Mouse (Mus musculus): ENCODE measurements around the gene Pigt. TPM values are rescaled to one million over a fixed set of nuclear protein-coding genes. Genes with fewer than 3 reads are reported as not detected.

Pigt gene
- polyA plus RNA-seq (2012; rRNA removed) = 21.7 and 26.5 TPM in 2 replicates
- polyA plus RNA-seq (2014; fragmentation: Nextera tagmentation; extraction: Ambion mirVana) = 25.6 and 28.5 TPM in 2 replicates

DNA sequence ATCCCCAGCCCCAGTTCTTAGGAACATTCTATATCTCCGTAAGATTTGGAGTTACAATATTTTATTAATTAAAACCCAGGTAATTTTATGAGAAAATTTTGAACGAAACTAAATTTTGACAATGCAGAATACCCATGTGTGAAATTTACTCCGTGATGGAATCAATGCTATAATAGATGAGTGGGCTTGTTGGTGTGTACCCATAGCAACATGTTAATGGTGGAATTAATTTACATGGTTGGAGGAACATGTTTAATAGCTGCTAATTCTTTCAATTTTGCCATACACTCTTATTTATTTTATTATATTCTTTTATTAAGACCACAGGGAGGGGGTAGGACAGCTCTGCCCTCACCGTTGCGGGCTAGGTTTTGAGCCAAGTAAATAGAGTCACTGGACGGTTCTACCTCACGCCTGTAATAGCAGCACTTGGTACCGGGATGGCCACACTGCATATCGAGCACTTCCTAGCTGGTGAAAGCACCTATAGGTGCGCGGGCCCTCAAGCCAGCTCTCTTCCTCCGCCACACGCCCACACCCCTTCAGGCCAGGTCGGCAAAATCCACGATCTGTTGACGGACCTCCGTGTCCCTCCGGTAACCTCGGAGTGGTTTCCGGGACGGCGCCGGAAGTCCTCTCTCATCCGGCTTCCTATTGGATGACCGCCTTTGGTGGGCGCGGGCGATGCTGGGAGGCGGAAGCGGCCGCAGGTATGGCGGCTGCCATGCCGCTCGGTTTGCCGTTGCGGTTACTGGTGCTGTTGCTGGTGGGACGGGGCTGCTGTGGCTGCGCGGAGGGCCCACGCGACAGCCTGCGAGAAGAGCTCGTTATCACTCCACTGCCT is at the start of gene Pigt:
TSS of gene Pigt (plus strand) at position 674 of the 844 bp plus-strand sequence.
- no peak within 1 kb of the TSS for H3K27ac ChIP-seq

DNA sequence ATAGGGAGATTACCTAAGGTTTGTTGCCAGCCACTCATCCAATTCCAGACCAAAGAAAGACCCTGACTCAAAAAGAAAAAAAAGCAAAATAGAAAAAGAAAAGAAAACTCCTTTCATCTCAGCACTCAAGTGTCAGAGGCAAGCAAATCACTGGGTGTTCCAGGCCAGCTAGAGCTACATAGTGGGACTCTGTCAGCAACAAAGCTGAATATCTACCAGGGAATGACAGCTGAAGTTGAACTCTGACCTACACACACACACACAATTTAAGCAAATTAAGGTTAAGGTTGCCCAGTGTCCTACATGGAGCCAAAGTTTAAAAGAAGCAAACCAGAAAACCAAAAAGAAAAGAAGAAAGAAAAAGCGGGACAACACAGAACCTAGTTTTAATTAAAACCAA is 49.2 kb upstream of the Pigt start:
- no peak for DNase-seq (ENCODE audit: low read depth in 3 of 3, low spot score in 3 of 3)

More for the DNA sequence above, at the start of gene Pigt:
- Histone ChIP-seq H3K9ac (replicated peaks) (peak within 1 kb of the TSS; percentile 67), H3K4me3 (ENCODE audit: insufficient read depth in 1 of 2, low read depth in 2 of 2, low read length in 2 of 2) (peak within 1 kb of the TSS; percentile 81 to 82), H3K9me3 (ENCODE audit: control insufficient read depth, low read length) (no peaks in the 10 kb centered on the region), H3K4me2 (ENCODE audit: low read depth) (peak within 1 kb of the TSS; percentile 98), H3K4me1 (replicated peaks; ENCODE audit: control insufficient read depth in 2 of 2, insufficient read depth in 2 of 2, low read length in 1 of 2) (peaks cover 7 to 10% of the 10 kb centered on the region in 2 experiments), H3K27me3 (ENCODE audit: control insufficient read depth, insufficient read depth, low read length) (no peaks in the 10 kb centered on the region), H3K36me3 (replicated peaks; ENCODE audit: control insufficient read depth, insufficient read depth, low read depth) (no peaks in the 10 kb centered on the region; the same call in 1 of the 2 replicates)
- DNase-seq (ENCODE audit: low read depth in 3 of 3, low spot score in 3 of 3) = peak; percentile 68 to 73 (median 71)
- TF ChIP-seq CTCF (IDR thresholded peaks at IDR 0.05; ENCODE audit: low read depth) (no peak), EP300 (IDR thresholded peaks at IDR 0.05; ENCODE audit: low read depth) (no peak)
- WGBS (ENCODE audit: insufficient replicate concordance) = 4% methylated on average over 43 of the region's 43 CpGs
- ATAC-seq (ENCODE audit: insufficient read depth) = peak; percentile 90

GRCm38 (mm10) chr2:164448921-164449320 is 48.4 kb upstream of the Pigt start:
- H3K4me3 ChIP-seq (ENCODE audit: insufficient read depth in 1 of 2, low read depth in 2 of 2, low read length in 2 of 2) = no peak overlapping the region
- 60% methylated on average over 5 of the region's 5 CpGs for WGBS (ENCODE audit: insufficient replicate concordance)
- H3K27me3 ChIP-seq (ENCODE audit: control insufficient read depth, insufficient read depth, low read length) = peaks cover 6% of the 10 kb centered on the region
- H3K4me1 ChIP-seq (replicated peaks; ENCODE audit: control insufficient read depth in 2 of 2, insufficient read depth in 2 of 2, low read length in 1 of 2) = peaks cover 0 to under 1% of the 10 kb centered on the region in 2 experiments; a peak in 2 of 4 replicates
- DNase-seq (ENCODE audit: low read depth in 3 of 3, low spot score in 3 of 3) (no peak), ATAC-seq (ENCODE audit: insufficient read depth) (no peak)
- TF ChIP-seq EP300 (IDR thresholded peaks at IDR 0.05; ENCODE audit: low read depth) (no peak), CTCF (IDR thresholded peaks at IDR 0.05; ENCODE audit: low read depth) (no peak)
- no peak overlapping the region for H3K27ac ChIP-seq
- no peak overlapping the region for H3K4me2 ChIP-seq (ENCODE audit: low read depth)
- H3K9me3 ChIP-seq (ENCODE audit: control insufficient read depth, low read length) = no peaks in the 10 kb centered on the region
- no peak overlapping the region for H3K9ac ChIP-seq (replicated peaks)
- no peaks in the 10 kb centered on the region for H3K36me3 ChIP-seq (replicated peaks; ENCODE audit: control insufficient read depth, insufficient read depth, low read depth)

More for the DNA sequence above, 49.2 kb upstream of the Pigt start:
- no peak overlapping the region for H3K9ac ChIP-seq (replicated peaks)
- peaks cover 14% of the 10 kb centered on the region for H3K27me3 ChIP-seq (ENCODE audit: control insufficient read depth, insufficient read depth, low read length)
- H3K4me3 ChIP-seq (ENCODE audit: insufficient read depth in 1 of 2, low read depth in 2 of 2, low read length in 2 of 2) = no peak overlapping the region
- peaks cover 0 to 4% of the 10 kb centered on the region in 2 experiments; a peak in 1 of 4 replicates for H3K4me1 ChIP-seq (replicated peaks; ENCODE audit: control insufficient read depth in 2 of 2, insufficient read depth in 2 of 2, low read length in 1 of 2)
- 77% methylated on average over 1 of the region's 1 CpGs for WGBS (ENCODE audit: insufficient replicate concordance)
- TF ChIP-seq EP300 (IDR thresholded peaks at IDR 0.05; ENCODE audit: low read depth) = no peak
- no peak for TF ChIP-seq CTCF (IDR thresholded peaks at IDR 0.05; ENCODE audit: low read depth)
- H3K36me3 ChIP-seq (replicated peaks; ENCODE audit: control insufficient read depth, insufficient read depth, low read depth) = no peaks in the 10 kb centered on the region
- no peaks in the 10 kb centered on the region for H3K9me3 ChIP-seq (ENCODE audit: control insufficient read depth, low read length)
- no peak overlapping the region for H3K4me2 ChIP-seq (ENCODE audit: low read depth)
- no peak overlapping the region for H3K27ac ChIP-seq
- no peak for ATAC-seq (ENCODE audit: insufficient read depth)

- no peak for ATAC-seq (ENCODE audit: insufficient read depth)
- WGBS (ENCODE audit: insufficient replicate concordance) = 67% methylated on average over 14 of the region's 14 CpGs
- no peak overlapping the region for H3K4me3 ChIP-seq (ENCODE audit: insufficient read depth in 1 of 2, low read depth in 2 of 2, low read length in 2 of 2)
Measured at GRCm38 (mm10) chr2:164449341-164450042, 47.8 kb upstream of the Pigt start.

More at GRCm38 (mm10) chr2:164449341-164450042, 47.8 kb upstream of the Pigt start:
- Histone ChIP-seq H3K27ac (no peak overlapping the region), H3K9ac (replicated peaks) (no peak overlapping the region), H3K9me3 (ENCODE audit: control insufficient read depth, low read length) (no peaks in the 10 kb centered on the region), H3K4me1 (replicated peaks; ENCODE audit: control insufficient read depth in 2 of 2, insufficient read depth in 2 of 2, low read length in 1 of 2) (peaks cover 0 to 3% of the 10 kb centered on the region in 2 experiments; a peak in 2 of 4 replicates), H3K27me3 (ENCODE audit: control insufficient read depth, insufficient read depth, low read length) (peaks cover 3% of the 10 kb centered on the region; the same call in 1 of the 2 replicates), H3K36me3 (replicated peaks; ENCODE audit: control insufficient read depth, insufficient read depth, low read depth) (no peaks in the 10 kb centered on the region), H3K4me2 (ENCODE audit: low read depth) (no peak overlapping the region)
- TF ChIP-seq EP300 (IDR thresholded peaks at IDR 0.05; ENCODE audit: low read depth) (no peak), CTCF (IDR thresholded peaks at IDR 0.05; ENCODE audit: low read depth) (no peak)
- no peak for DNase-seq (ENCODE audit: low read depth in 3 of 3, low spot score in 3 of 3)
